Mouse (Mus musculus) heart, adult 2 months (tissue): ENCODE data around the gene Eps15.

Source experiments
- CTCF ChIP-seq: fragments of 200-600 bp; IDR thresholded peaks from 2 replicates; pipeline ENCODE4 v1.8.1; 2022; ENCODE audit warnings: antibody characterized with exemption, mild to moderate bottlenecking, moderate library complexity
- EP300 ChIP-seq: fragments of 200-500 bp; IDR thresholded peaks from 2 replicates; pipeline ENCODE4 v1.6.1; 2011; ENCODE audit warnings: low read depth, low read length, control low read depth; ENCODE audit not compliant: insufficient read depth
- POLR2A ChIP-seq: fragments of 200-500 bp; IDR thresholded peaks from 2 replicates; pipeline ENCODE4 v1.6.1; 2011; ENCODE audit warnings: mild to moderate bottlenecking, low read depth, low read length, control low read depth; ENCODE audit not compliant: insufficient read depth

- TF ChIP-seq EP300 (no peak), CTCF (no peak), POLR2A (no peak)
Measured at GRCm38 (mm10) chr4:109432668-109433375, 152.8 kb downstream of the Eps15 start.
